Mouse (Mus musculus): ENCODE results near the gene Pkmyt1. TPM values are rescaled to one million over a fixed set of nuclear protein-coding genes. Genes with fewer than 3 reads are reported as not detected.

The Pkmyt1 gene
- polyA plus RNA-seq, 1 experiment, result 20.1 TPM

GRCm38 (mm10) chr17:23739202-23740135 is 13.3 kb downstream of the Pkmyt1 start:
- peaks cover 3% of the 10 kb centered on the region; the same call in 1 of the 2 replicates for H3K4me1 ChIP-seq (ENCODE audit: control insufficient read depth, insufficient read depth, low read length)
- H3K4me3 ChIP-seq (ENCODE audit: insufficient read depth, low read length), result peak overlapping the region; percentile 72
- no peak overlapping the region for H3K27ac ChIP-seq (ENCODE audit: insufficient read depth, low read depth, low read length)
- TF ChIP-seq CTCF (IDR thresholded peaks at IDR 0.05; ENCODE audit: low read depth, low read length) (no peak), POLR2A (IDR thresholded peaks at IDR 0.05; ENCODE audit: borderline replicate concordance, low read depth, low read length) (no peak)

DNA sequence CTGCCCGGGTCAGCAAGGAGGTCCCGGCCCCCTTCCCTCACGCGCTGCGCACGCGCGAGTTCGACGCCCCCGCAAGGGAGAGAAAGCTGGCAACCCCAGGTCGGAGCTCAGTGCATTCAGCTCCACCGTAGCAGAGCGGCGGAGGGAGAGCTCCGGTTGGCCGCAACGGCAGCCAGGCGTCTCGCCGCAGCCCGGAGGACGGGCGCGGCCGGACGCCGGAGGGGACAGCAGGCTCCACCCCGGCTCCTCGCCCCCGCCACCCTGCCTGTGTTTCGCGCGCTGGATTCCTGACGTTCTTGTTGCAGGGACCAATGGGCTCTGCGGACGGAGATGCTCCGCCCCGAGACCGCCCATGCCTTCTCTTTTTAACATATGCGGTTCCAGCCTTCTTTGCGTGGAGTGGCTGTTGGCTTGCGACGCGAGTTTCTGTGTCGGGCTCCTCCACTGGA is 14.0 kb downstream of the Pkmyt1 start:
- H3K4me1 ChIP-seq (ENCODE audit: control insufficient read depth, insufficient read depth, low read length), result peaks cover 3% of the 10 kb centered on the region; the same call in 1 of the 2 replicates
- peak overlapping the region; percentile 72 for H3K4me3 ChIP-seq (ENCODE audit: insufficient read depth, low read length)
- no peak overlapping the region for H3K27ac ChIP-seq (ENCODE audit: insufficient read depth, low read depth, low read length)
- TF ChIP-seq CTCF (IDR thresholded peaks at IDR 0.05; ENCODE audit: low read depth, low read length) (no peak), POLR2A (IDR thresholded peaks at IDR 0.05; ENCODE audit: borderline replicate concordance, low read depth, low read length) (no peak)

DNA sequence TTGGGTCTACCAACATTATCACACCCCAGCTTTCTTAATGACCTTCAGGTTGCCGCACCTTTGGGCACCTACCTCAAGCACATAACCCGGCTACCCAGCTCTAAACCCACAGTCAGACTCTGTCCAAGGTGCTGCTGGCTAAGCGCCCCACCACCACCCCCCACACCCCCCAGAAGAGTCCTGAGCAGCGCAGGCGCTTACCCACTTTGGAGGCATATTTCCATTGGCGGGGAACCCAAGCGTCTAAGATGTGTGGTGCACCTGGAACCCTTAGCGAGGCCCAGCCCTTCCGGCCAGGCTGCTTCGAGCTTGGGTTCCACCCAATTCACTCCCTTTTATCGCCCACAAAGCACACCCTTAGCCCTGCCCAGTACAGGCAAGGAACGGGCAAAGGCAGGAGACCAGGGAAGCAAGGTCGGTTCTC is 14.5 kb downstream of the Pkmyt1 start, which contains the start of gene Paqr4:
TSS of gene Paqr4 (minus strand) at position 270 of the 424 bp plus-strand sequence.
- TF ChIP-seq CTCF (IDR thresholded peaks at IDR 0.05; ENCODE audit: low read depth, low read length) (no peak), POLR2A (IDR thresholded peaks at IDR 0.05; ENCODE audit: borderline replicate concordance, low read depth, low read length) (no peak)
- Histone ChIP-seq H3K27ac (ENCODE audit: insufficient read depth, low read depth, low read length) (no peak within 1 kb of the TSS), H3K4me1 (ENCODE audit: control insufficient read depth, insufficient read depth, low read length) (peaks cover 3% of the 10 kb centered on the region; the same call in 1 of the 2 replicates), H3K4me3 (ENCODE audit: insufficient read depth, low read length) (peak within 1 kb of the TSS; percentile 72)

- Histone ChIP-seq H3K4me1 (ENCODE audit: control insufficient read depth, insufficient read depth, low read length) (peaks cover 4% of the 10 kb centered on the region), H3K4me3 (ENCODE audit: insufficient read depth, low read length) (no peak overlapping the region), H3K27ac (ENCODE audit: insufficient read depth, low read depth, low read length) (no peak overlapping the region)
- no peak for TF ChIP-seq POLR2A (IDR thresholded peaks at IDR 0.05; ENCODE audit: borderline replicate concordance, low read depth, low read length)
- TF ChIP-seq CTCF (IDR thresholded peaks at IDR 0.05; ENCODE audit: low read depth, low read length), result no peak
Observed at GRCm38 (mm10) chr17:23741359-23742209, 15.4 kb downstream of the Pkmyt1 start.

DNA sequence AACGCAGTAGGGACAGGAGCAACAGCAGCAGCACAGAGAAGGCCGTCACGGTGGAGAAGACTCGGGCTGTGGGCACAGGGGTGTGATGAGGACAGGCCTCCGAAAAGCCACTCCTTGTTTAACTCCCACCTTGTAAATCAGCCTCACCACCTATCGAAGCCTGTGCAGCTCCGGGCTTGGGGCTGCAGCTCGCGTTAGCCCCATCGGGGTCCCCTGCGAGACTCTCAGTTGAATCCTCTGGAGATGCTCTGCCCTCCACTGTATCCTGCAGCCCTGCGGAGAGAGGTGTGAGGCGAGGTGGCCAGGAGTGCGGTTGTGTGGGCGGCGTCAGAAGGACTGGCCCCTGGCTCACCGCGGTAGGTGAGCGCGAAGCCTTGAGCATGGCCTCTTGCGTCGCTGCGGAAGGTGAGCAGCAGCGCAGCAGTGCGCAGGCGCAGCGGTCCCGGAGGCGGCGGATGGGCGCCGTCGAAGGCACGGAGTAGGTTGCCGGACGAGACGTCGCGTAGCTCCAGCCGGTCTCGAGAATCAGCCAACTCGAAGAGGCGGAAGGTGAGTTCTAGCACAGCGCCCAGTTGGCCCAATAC is 16.2 kb downstream of the Pkmyt1 start:
- TF ChIP-seq CTCF (IDR thresholded peaks at IDR 0.05; ENCODE audit: low read depth, low read length) (no peak), POLR2A (IDR thresholded peaks at IDR 0.05; ENCODE audit: borderline replicate concordance, low read depth, low read length) (no peak)
- Histone ChIP-seq H3K27ac (ENCODE audit: insufficient read depth, low read depth, low read length) (no peak overlapping the region), H3K4me3 (ENCODE audit: insufficient read depth, low read length) (peak overlapping the region; percentile 20; the same call in 1 of the 2 replicates), H3K4me1 (ENCODE audit: control insufficient read depth, insufficient read depth, low read length) (peaks cover 9% of the 10 kb centered on the region)

GRCm38 (mm10) chr17:23742941-23743340 is 16.8 kb downstream of the Pkmyt1 start:
- Histone ChIP-seq H3K4me1 (ENCODE audit: control insufficient read depth, insufficient read depth, low read length) (peaks cover 14% of the 10 kb centered on the region), H3K4me3 (ENCODE audit: insufficient read depth, low read length) (no peak overlapping the region), H3K27ac (ENCODE audit: insufficient read depth, low read depth, low read length) (no peak overlapping the region)
- TF ChIP-seq POLR2A (IDR thresholded peaks at IDR 0.05; ENCODE audit: borderline replicate concordance, low read depth, low read length) (no peak), CTCF (IDR thresholded peaks at IDR 0.05; ENCODE audit: low read depth, low read length) (no peak)

DNA sequence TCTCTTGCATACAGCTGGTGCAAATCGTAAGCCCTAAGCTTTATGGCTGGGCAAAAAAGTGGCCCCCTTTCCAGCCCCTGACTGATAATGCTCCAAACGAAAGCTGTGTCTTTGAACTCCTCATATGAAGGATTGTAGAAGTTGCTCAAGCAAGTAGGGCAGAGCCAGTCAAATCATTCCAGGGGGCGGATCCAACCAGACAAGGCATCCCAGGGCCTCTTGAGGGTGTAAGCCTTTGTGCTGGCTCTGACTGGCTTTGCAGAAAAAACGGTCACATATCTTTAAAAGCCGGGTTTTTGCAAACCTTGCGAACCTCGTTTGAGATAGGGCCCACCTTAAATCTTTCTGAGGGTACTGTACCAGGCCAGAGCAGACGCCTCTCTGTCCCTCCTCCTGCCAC is 17.9 kb downstream of the Pkmyt1 start:
- Histone ChIP-seq H3K4me3 (ENCODE audit: insufficient read depth, low read length) (no peak overlapping the region), H3K27ac (ENCODE audit: insufficient read depth, low read depth, low read length) (no peak overlapping the region), H3K4me1 (ENCODE audit: control insufficient read depth, insufficient read depth, low read length) (peaks cover 18% of the 10 kb centered on the region)
- no peak for TF ChIP-seq POLR2A (IDR thresholded peaks at IDR 0.05; ENCODE audit: borderline replicate concordance, low read depth, low read length)
- no peak for TF ChIP-seq CTCF (IDR thresholded peaks at IDR 0.05; ENCODE audit: low read depth, low read length)

GRCm38 (mm10) chr17:23744651-23745050 is 18.5 kb downstream of the Pkmyt1 start:
- Histone ChIP-seq H3K27ac (ENCODE audit: insufficient read depth, low read depth, low read length) (no peak overlapping the region), H3K4me1 (ENCODE audit: control insufficient read depth, insufficient read depth, low read length) (peaks cover 23% of the 10 kb centered on the region), H3K4me3 (ENCODE audit: insufficient read depth, low read length) (no peak overlapping the region)
- TF ChIP-seq CTCF (IDR thresholded peaks at IDR 0.05; ENCODE audit: low read depth, low read length), result no peak
- no peak for TF ChIP-seq POLR2A (IDR thresholded peaks at IDR 0.05; ENCODE audit: borderline replicate concordance, low read depth, low read length)
